In genomic region chr7:27257046-27257851, GRCm38 (mm10) we compare ENCODE assay signal across 9 mouse cellular contexts. TPM values are rescaled to one million over a fixed set of nuclear protein-coding genes. Genes with fewer than 3 reads are reported as not detected.
DNase-seq lines count a peak whose midpoint lies in the region; ATAC-seq and TF ChIP-seq lines count a peak whose summit lies in the region.
"Had no signal": no experiment of that assay in that cellular context is flagged by ENCODE, and none has a peak within 500 bp of the region (broad histone marks: within the 10 kb centered on the region; RNA-seq: fewer than 3 reads in every experiment).

No protein-coding gene starts in this region.

- no peak for TF ChIP-seq POLR2A in limb, embryonic 14.5 days (IDR thresholded peaks at IDR 0.05; ENCODE audit: borderline replicate concordance, extremely low read depth, insufficient read depth, insufficient read length)

- no peaks in the 10 kb centered on the region for H3K9me3 ChIP-seq in embryonic facial prominence, embryonic 11.5 days (replicated peaks; ENCODE audit: control insufficient read depth, low read length)
- no peaks in the 10 kb centered on the region for H3K9me3 ChIP-seq in heart, embryonic 10.5 days
- H3K9me3 ChIP-seq in limb, embryonic 14.5 days (ENCODE audit: control insufficient read depth, low read length) = no peaks in the 10 kb centered on the region
- no peaks in the 10 kb centered on the region for H3K9me3 ChIP-seq in midbrain, embryonic 16.5 days (replicated peaks; ENCODE audit: control insufficient read depth, low read length, poor library complexity, severe bottlenecking)

- H3K27me3 ChIP-seq in embryonic facial prominence, embryonic 11.5 days (ENCODE audit: control insufficient read depth, insufficient read depth, low read length) = no peaks in the 10 kb centered on the region
- H3K27me3 ChIP-seq in heart, embryonic 10.5 days (ENCODE audit: insufficient read depth, poor library complexity, severe bottlenecking) = no peaks in the 10 kb centered on the region
- no peaks in the 10 kb centered on the region for H3K27me3 ChIP-seq in limb, embryonic 14.5 days (ENCODE audit: control insufficient read depth, insufficient read depth, low read length)
- H3K27me3 ChIP-seq in midbrain, embryonic 16.5 days (ENCODE audit: control insufficient read depth, insufficient read depth, low read depth, low read length) = no peaks in the 10 kb centered on the region
- H3K27me3 ChIP-seq: Patski had no signal

- H3K4me1 ChIP-seq in embryonic facial prominence, embryonic 11.5 days (ENCODE audit: control insufficient read depth, insufficient read depth, low read length) = peaks cover 6% of the 10 kb centered on the region; the same call in 1 of the 2 replicates
- peaks cover 37% of the 10 kb centered on the region for H3K4me1 ChIP-seq in heart, embryonic 10.5 days
- peaks cover 20% of the 10 kb centered on the region for H3K4me1 ChIP-seq in limb, embryonic 14.5 days (ENCODE audit: control insufficient read depth, insufficient read depth, low read length)
- peaks cover 27% of the 10 kb centered on the region for H3K4me1 ChIP-seq in midbrain, embryonic 16.5 days (ENCODE audit: control insufficient read depth, insufficient read depth, low read length)

- H3K4me3 ChIP-seq in embryonic facial prominence, embryonic 11.5 days (ENCODE audit: low read depth, low read length) = peak overlapping the region; percentile 10; the same call in 1 of the 2 replicates
- peak overlapping the region; percentile 92 for H3K4me3 ChIP-seq in heart, embryonic 10.5 days
- peak overlapping the region; percentile 85 for H3K4me3 ChIP-seq in limb, embryonic 14.5 days (replicated peaks; ENCODE audit: low read length)
- 0 out of 2 replicates have a peak overlapping the region, but pooled peaks have one; percentile 5 for H3K4me3 ChIP-seq in midbrain, embryonic 16.5 days (ENCODE audit: low read depth, low read length)

- 14% methylated on average over 27 of the region's 27 CpGs for WGBS in embryonic facial prominence, embryonic 11.5 days
- 15% methylated on average over 27 of the region's 27 CpGs for WGBS in heart, embryonic 10.5 days
- 15% methylated on average over 27 of the region's 27 CpGs for WGBS in limb, embryonic 14.5 days
- WGBS in midbrain, embryonic 16.5 days = 10% methylated on average over 27 of the region's 27 CpGs

- H3K36me3 ChIP-seq in embryonic facial prominence, embryonic 11.5 days (replicated peaks; ENCODE audit: control insufficient read depth, insufficient read depth, low read depth, low read length) = no peaks in the 10 kb centered on the region
- peaks cover 9% of the 10 kb centered on the region; the same call in 1 of the 2 replicates for H3K36me3 ChIP-seq in heart, embryonic 10.5 days
- peaks cover 20% of the 10 kb centered on the region for H3K36me3 ChIP-seq in limb, embryonic 14.5 days (ENCODE audit: control insufficient read depth, insufficient read depth, low read length)
- peaks cover under 1% of the 10 kb centered on the region for H3K36me3 ChIP-seq in midbrain, embryonic 16.5 days (ENCODE audit: control insufficient read depth, insufficient read depth, low read length)

- H3K9ac ChIP-seq in embryonic facial prominence, embryonic 11.5 days (replicated peaks; ENCODE audit: low read length) = peak overlapping the region; percentile 32; the same call in 1 of the 2 replicates
- H3K9ac ChIP-seq in limb, embryonic 14.5 days (ENCODE audit: low read depth, low read length, severe bottlenecking) = peak overlapping the region; percentile 26; the same call in 1 of the 2 replicates
- 0 out of 2 replicates have a peak overlapping the region, but pooled peaks have one; percentile 38 for H3K9ac ChIP-seq in midbrain, embryonic 16.5 days (ENCODE audit: low read depth, low read length)

- ATAC-seq in embryonic facial prominence, embryonic 11.5 days (replicated peaks; ENCODE audit: insufficient number of reproducible peaks, low FRiP score, low TSS enrichment, low read depth) = no peak
- ATAC-seq in limb, embryonic 14.5 days (ENCODE audit: low FRiP score, low read depth) = no peak
- 0 out of 2 replicates have a peak, but pooled peaks have one; percentile 2 for ATAC-seq in midbrain, embryonic 16.5 days

- H3K4me2 ChIP-seq in embryonic facial prominence, embryonic 11.5 days (ENCODE audit: low read depth, low read length) = peak overlapping the region; percentile 65
- H3K4me2 ChIP-seq in limb, embryonic 14.5 days (replicated peaks; ENCODE audit: low read depth, low read length, severe bottlenecking) = peak overlapping the region; percentile 92
- peak overlapping the region; percentile 81 for H3K4me2 ChIP-seq in midbrain, embryonic 16.5 days (ENCODE audit: low read length)

- H3K27ac ChIP-seq in embryonic facial prominence, embryonic 11.5 days (replicated peaks; ENCODE audit: low read depth, low read length) = peak overlapping the region; percentile 56; the same call in 1 of the 2 replicates
- H3K27ac ChIP-seq in heart, embryonic 10.5 days = peak overlapping the region; percentile 92
- peak overlapping the region; percentile 67 for H3K27ac ChIP-seq in limb, embryonic 14.5 days (replicated peaks; ENCODE audit: low read depth, low read length)
- H3K27ac ChIP-seq in midbrain, embryonic 16.5 days (ENCODE audit: low read length) = peak overlapping the region; percentile 71

- DNase-seq in spleen, adult 12 weeks (ENCODE audit: low spot score) = peak; percentile 36
- DNase-seq in spleen, postnatal 14 days (ENCODE audit: low spot score in 2 of 2) = no peak
- DNase-seq in embryonic facial prominence, embryonic 11.5 days (ENCODE audit: low spot score) = peak; percentile 12
- DNase-seq in heart, embryonic 10.5 days (ENCODE audit: low spot score) = no peak
- DNase-seq in kidney, adult 9 months = peak; percentile 55
- DNase-seq in limb, embryonic 14.5 days (ENCODE audit: low spot score) = peak; percentile 70
- peak; percentile 79 for DNase-seq in testis, postnatal 10 days (ENCODE audit: low spot score)

RNA-seq across cellular contexts. Expression of gene Numbl, which starts 1.0 kb away (rescaled TPM):
- 9.5 and 11.2 TPM in 2 replicates for polyA plus RNA-seq in embryonic facial prominence, embryonic 11.5 days (2014; fragmentation: Nextera tagmentation; extraction: Ambion mirVana)
- 7.0 and 9.6 TPM in 2 replicates for polyA plus RNA-seq in heart, embryonic 10.5 days (2016; fragmentation: Nextera tagmentation; extraction: Ambion mirVana)
- polyA plus RNA-seq in limb, embryonic 14.5 days (2012; rRNA removed) = 83.6 and 119 TPM in 2 replicates
- 25.2 and 26.6 TPM in 2 replicates for polyA plus RNA-seq in limb, embryonic 14.5 days (2014; fragmentation: Nextera tagmentation; extraction: Ambion mirVana)
- 51.2 and 53.6 TPM in 2 replicates for polyA plus RNA-seq in midbrain, embryonic 16.5 days (2015; fragmentation: Nextera tagmentation; extraction: Ambion mirVana)

RNA-seq across cellular contexts. Expression of gene Coq8b, which starts 24.4 kb away (rescaled TPM):
- 14.4 and 14.9 TPM in 2 replicates for polyA plus RNA-seq in embryonic facial prominence, embryonic 11.5 days (2014; fragmentation: Nextera tagmentation; extraction: Ambion mirVana)
- polyA plus RNA-seq in heart, embryonic 10.5 days (2016; fragmentation: Nextera tagmentation; extraction: Ambion mirVana) = 12.3 and 13.9 TPM in 2 replicates
- 43.4 and 58.3 TPM in 2 replicates for polyA plus RNA-seq in limb, embryonic 14.5 days (2012; rRNA removed)
- polyA plus RNA-seq in limb, embryonic 14.5 days (2014; fragmentation: Nextera tagmentation; extraction: Ambion mirVana) = 15.5 and 16.5 TPM in 2 replicates
- 21.1 and 23.7 TPM in 2 replicates for polyA plus RNA-seq in midbrain, embryonic 16.5 days (2015; fragmentation: Nextera tagmentation; extraction: Ambion mirVana)

RNA-seq across cellular contexts. Expression of gene Itpkc, which starts 28.8 kb away (rescaled TPM):
- polyA plus RNA-seq in embryonic facial prominence, embryonic 11.5 days (2014; fragmentation: Nextera tagmentation; extraction: Ambion mirVana) = 6.0 and 6.2 TPM in 2 replicates
- polyA plus RNA-seq in heart, embryonic 10.5 days (2016; fragmentation: Nextera tagmentation; extraction: Ambion mirVana) = 3.4 and 5.0 TPM in 2 replicates
- polyA plus RNA-seq in limb, embryonic 14.5 days (2012; rRNA removed) = 13.0 and 15.5 TPM in 2 replicates
- polyA plus RNA-seq in limb, embryonic 14.5 days (2014; fragmentation: Nextera tagmentation; extraction: Ambion mirVana) = 9.6 and 11.5 TPM in 2 replicates
- polyA plus RNA-seq in midbrain, embryonic 16.5 days (2015; fragmentation: Nextera tagmentation; extraction: Ambion mirVana) = 6.0 and 7.0 TPM in 2 replicates

Comparison
In these comparisons a context has a peak if more than half of its experiments do, and no peak if none do; other contexts are left out.
1. DNase-seq: peak in spleen, adult 12 weeks (single experiment), embryonic facial prominence, embryonic 11.5 days (single experiment), kidney, adult 9 months (single experiment), limb, embryonic 14.5 days (single experiment) and testis, postnatal 10 days (single experiment); none in spleen, postnatal 14 days (0 of 2) and heart, embryonic 10.5 days (single experiment).
2. H3K4me3 ChIP-seq: peak in every context shown above with its lines; median percentile 92 in heart, embryonic 10.5 days; 85 in limb, embryonic 14.5 days; 10 in embryonic facial prominence, embryonic 11.5 days; 5 in midbrain, embryonic 16.5 days.
3. Peak in every context shown above with its lines, with median percentiles within 50 percentile points of each other: H3K27ac ChIP-seq, H3K4me2 ChIP-seq and H3K9ac ChIP-seq.